Mouse (Mus musculus) inflammation-experienced regulatory T-cells, adult 16 weeks (primary cell): ENCODE data around the gene Sdha. TPM values are rescaled to one million over a fixed set of nuclear protein-coding genes. Genes with fewer than 3 reads are reported as not detected.

Source experiments
- polyA plus RNA-seq: library from polyadenylated mRNA; unstranded; fragments of 100-300 nt; shearing (Covaris generic); gene quantifications from one replicate; pipeline ENCODE4 v1.2.1, GENCODE M21; 2017

Gene Sdha
- polyA plus RNA-seq = 395 TPM

GRCm38 (mm10) chr13:74349566-74350434 lies at the start of gene Sdha, which contains the start of gene Ccdc127:
TSS of gene Sdha (minus strand) at chr13:74350280.
TSS of gene Ccdc127 (plus strand) at chr13:74350309.

GRCm38 (mm10) chr13:74399298-74399839 lies 49.3 kb upstream of the Sdha start, which contains the start of gene Ftl1-ps1:
TSS of gene Ftl1-ps1 (plus strand) at chr13:74399694.

DNA sequence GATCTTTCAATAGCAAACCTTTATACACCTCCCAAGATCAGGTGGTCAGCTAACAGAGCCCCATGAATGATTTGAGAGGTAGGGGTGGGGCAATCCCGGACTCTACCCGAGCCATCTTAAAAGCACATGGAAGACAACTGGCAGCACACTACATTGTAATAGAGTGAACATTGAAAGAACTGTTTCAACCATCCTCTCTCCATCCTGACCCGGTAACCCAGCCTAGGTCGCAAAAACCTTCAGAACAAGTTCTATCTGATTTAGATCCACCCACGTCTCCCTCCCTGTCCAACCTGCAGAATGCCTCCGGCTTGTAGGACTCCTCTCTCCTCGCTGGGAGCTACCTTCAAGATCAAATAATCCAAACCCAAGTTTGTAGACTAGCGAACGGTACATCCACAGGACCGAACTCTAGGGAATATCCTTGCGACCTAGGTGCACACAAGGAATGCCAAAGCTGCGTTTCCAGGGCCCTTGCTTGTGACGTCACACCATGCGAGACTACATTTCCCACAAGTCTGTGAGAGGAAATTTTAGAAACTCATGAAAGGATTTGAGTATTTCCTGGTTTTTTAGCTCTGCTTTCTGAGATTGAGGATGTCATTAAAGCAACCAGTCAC lies 40.4 kb upstream of the Sdha start, which contains the start of gene Zfp72:
TSS of gene Zfp72 (minus strand) at position 466 of the 620 bp plus-strand sequence.

GRCm38 (mm10) chr13:74363859-74364235 lies 13.8 kb upstream of the Sdha start, which contains the start of gene Lrrc14b:
TSS of gene Lrrc14b (minus strand) at chr13:74364005.

DNA sequence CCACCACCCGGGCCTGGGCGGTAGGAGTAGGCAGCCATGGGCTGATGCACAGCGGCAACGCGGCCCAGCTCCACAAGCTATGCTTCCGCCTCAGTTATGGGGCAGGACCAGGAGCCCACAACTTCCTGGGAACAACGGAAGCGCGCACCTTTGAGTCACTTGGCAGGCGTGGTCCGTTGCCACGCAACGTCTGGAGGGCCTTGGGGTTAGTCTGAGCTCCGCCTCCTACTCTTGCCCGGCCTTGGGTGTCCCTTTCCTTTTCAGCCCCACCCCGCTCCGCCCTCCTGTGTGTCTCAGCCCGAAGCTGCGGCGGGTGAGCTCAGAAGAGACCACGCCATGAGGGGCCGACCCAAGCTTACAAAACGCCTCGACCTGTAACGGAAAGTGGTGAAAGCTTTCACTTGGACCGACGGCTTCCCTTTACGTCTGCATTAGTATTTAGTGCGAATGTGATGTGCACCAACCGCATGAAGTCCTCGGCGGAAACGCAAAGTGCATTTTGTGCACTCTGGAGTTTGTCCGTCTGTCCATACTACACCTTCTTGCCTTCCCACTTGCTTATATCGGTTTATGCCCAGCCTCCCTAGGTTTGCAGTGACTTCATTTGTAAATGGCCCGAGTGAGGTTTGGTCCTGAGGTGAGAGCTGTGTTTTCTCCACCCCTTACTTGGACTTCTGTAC lies 32.8 kb downstream of the Sdha start, which contains the start of gene Pdcd6:
TSS of gene Pdcd6 (minus strand) at position 411 of the 680 bp plus-strand sequence.

GRCm38 (mm10) chr13:74292167-74292566 lies 57.9 kb downstream of the Sdha start, which contains the start of gene Ahrr:
TSS of gene Ahrr (minus strand) at chr13:74292331.

Other genes with a start within 250 kb of the Sdha start
- not detected for gene Slc9a3, start 228.8 kb downstream of the Sdha start, polyA plus RNA-seq
- gene Exoc3, start 141.5 kb downstream of the Sdha start, polyA plus RNA-seq = 102 TPM
- 0.52 TPM for gene Ahrr, start 57.9 kb downstream of the Sdha start, polyA plus RNA-seq
- 197 TPM for gene Pdcd6, start 32.7 kb downstream of the Sdha start, polyA plus RNA-seq
- gene Ccdc127, start within 50 bp of the Sdha start, polyA plus RNA-seq = 39.3 TPM
- not detected for gene Lrrc14b, start 13.7 kb upstream of the Sdha start, polyA plus RNA-seq
- 3.5 TPM for gene Zfp72, start 40.6 kb upstream of the Sdha start, polyA plus RNA-seq
- 50.3 TPM for gene Ftl1-ps1, start 49.4 kb upstream of the Sdha start, polyA plus RNA-seq
- 25.9 TPM for gene Zfp825, start 143.7 kb upstream of the Sdha start, polyA plus RNA-seq